ENCODE assay signal across 8 mouse cellular contexts in genomic region chr4:136848565-136848964, GRCm38 (mm10). TPM values are rescaled to one million over a fixed set of nuclear protein-coding genes. Genes with fewer than 3 reads are reported as not detected.
"Had no signal": no experiment of that assay in that cellular context is flagged by ENCODE, and none has a peak within 500 bp of the region (broad histone marks: within the 10 kb centered on the region; RNA-seq: fewer than 3 reads in every experiment).

No protein-coding gene starts in this region.

- DNase-seq: kidney, adult 2 months; kidney, postnatal 14 days; lung, adult 18-20 months; midbrain, embryonic 14.5 days; thymus, adult 2 months; thymus, postnatal 25 days had no signal

- ATAC-seq: intestine, embryonic 16.5 days had no signal

RNA-seq across cellular contexts. Expression of gene C1qb, which starts 37.4 kb away (rescaled TPM):
- total RNA-seq: megakaryocyte-erythroid progenitor cell, adult 5-6 weeks had no signal

RNA-seq across cellular contexts. Expression of gene C1qc, which starts 44.3 kb away (rescaled TPM):
- total RNA-seq: megakaryocyte-erythroid progenitor cell, adult 5-6 weeks had no signal

RNA-seq across cellular contexts. Expression of gene C1qa, which starts 50.0 kb away (rescaled TPM):
- total RNA-seq: megakaryocyte-erythroid progenitor cell, adult 5-6 weeks had no signal
